Mouse (Mus musculus) liver, adult 2 months (tissue): ENCODE measurements around the gene Mettl25.

Experiments used
- CTCF ChIP-seq: fragments of 200-500 bp; IDR thresholded peaks from 2 replicates; pipeline ENCODE4 v1.5.1; 2011; ENCODE audit warnings: low read depth, low read length, control low read depth
- POLR2A ChIP-seq: fragments of 200-500 bp; IDR thresholded peaks from 2 replicates; pipeline ENCODE4 v1.6.1; 2011; ENCODE audit warnings: low read length, control low read depth; ENCODE audit not compliant: insufficient read depth; ENCODE audit errors: extremely low read depth

GRCm38 (mm10) chr10:105713222-105713621 is 128.0 kb downstream of the Mettl25 start:
- TF ChIP-seq CTCF: no peak
- no peak for TF ChIP-seq POLR2A
